Mouse (Mus musculus) granulocyte monocyte progenitor cell, adult 5-6 weeks (primary cell): ENCODE measurements around the gene Il20ra. TPM values are rescaled to one million over a fixed set of nuclear protein-coding genes. Genes with fewer than 3 reads are reported as not detected.
A peak's percentile ranks its signal among the peaks of the same experiment; 100 is the strongest.

Source experiments
- ATAC-seq: replicated peaks from 2 replicates; pipeline ENCODE4 v1.8.0; 2016; ENCODE audit warnings: mild to moderate bottlenecking, moderate TSS enrichment, inconsistent platforms; ENCODE audit not compliant: poor library complexity, severe bottlenecking
- total RNA-seq, 2 experiments: library from RNA; stranded (forward) in 1 of 2; stranded (reverse) in 1 of 2; fragments of 200-712, 200-1000 nt in 1 of 2; fragments of >200 nt in 1 of 2; fragmentation: Nextera tagmentation in 1 of 2; gene quantifications; 2 replicates each; pipeline ENCODE4 v1.2.3; 2014 to 2017

Gene Il20ra
- 0.80 and 1.5 TPM in 2 replicates for total RNA-seq (2014; fragmentation: Nextera tagmentation)
- not detected in 2 replicates for total RNA-seq (2017)

GRCm38 (mm10) chr10:19712421-19712836, at the start of gene Il20ra:
Gene Il20ra, plus strand, starts transcription at chr10:19712570.
- peak; percentile 85 for ATAC-seq

- peak; percentile 72 for ATAC-seq
Observed at GRCm38 (mm10) chr10:19668973-19669372, 43.4 kb upstream of the Il20ra start.

- no peak for ATAC-seq
Observed at GRCm38 (mm10) chr10:19672015-19672414, 40.4 kb upstream of the Il20ra start.

DNA sequence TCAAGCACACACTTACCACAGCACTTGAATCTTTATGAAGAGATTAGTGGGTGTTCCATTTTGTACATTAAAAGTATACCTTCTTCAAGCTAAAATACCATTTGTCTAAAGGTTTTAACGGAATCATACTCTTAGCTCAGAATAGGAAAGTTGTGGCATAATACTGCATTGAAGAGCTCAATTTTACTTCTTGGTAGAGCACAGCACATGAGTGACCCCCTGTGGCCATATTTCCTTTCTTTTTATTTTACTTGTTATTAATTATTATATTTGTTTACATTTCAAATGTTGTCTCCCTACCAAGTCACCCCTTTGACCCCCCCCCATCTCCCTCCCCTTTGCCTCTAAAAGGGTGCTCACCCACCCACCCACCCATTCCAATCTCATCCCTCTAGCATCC, 39.2 kb upstream of the Il20ra start:
- no peak for ATAC-seq

- peak; percentile 52 for ATAC-seq
Observed at GRCm38 (mm10) chr10:19687686-19688085, 24.7 kb upstream of the Il20ra start.

GRCm38 (mm10) chr10:19691287-19691686, 21.1 kb upstream of the Il20ra start:
- no peak for ATAC-seq

GRCm38 (mm10) chr10:19691771-19692170, 20.6 kb upstream of the Il20ra start:
- peak; percentile 85 for ATAC-seq

- no peak for ATAC-seq
Observed at GRCm38 (mm10) chr10:19692332-19692731, 20.0 kb upstream of the Il20ra start.

- ATAC-seq: peak; percentile 63
Observed at GRCm38 (mm10) chr10:19692988-19693387, 19.4 kb upstream of the Il20ra start.

- ATAC-seq: no peak
Observed at GRCm38 (mm10) chr10:19693629-19694028, 18.7 kb upstream of the Il20ra start.

DNA sequence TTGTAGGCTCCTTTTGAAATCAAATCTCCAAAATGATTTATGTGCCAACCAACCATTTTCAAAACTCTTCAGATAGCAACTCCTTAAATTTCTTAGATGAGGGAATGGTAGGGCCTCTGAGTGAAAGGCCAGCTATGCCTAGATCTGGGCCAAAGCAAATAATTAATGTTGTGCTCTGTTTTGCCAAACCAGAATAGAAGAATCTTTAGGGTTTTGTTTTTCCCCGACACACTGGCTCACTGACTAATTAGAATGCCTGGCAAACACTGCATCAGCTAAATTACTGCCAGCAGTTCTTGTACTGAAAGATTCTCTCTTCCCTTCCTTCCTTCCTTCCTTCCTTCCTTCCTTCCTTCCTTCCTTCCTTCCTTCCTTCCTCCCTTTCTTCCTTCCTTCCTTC, 13.0 kb upstream of the Il20ra start:
- ATAC-seq: no peak

DNA sequence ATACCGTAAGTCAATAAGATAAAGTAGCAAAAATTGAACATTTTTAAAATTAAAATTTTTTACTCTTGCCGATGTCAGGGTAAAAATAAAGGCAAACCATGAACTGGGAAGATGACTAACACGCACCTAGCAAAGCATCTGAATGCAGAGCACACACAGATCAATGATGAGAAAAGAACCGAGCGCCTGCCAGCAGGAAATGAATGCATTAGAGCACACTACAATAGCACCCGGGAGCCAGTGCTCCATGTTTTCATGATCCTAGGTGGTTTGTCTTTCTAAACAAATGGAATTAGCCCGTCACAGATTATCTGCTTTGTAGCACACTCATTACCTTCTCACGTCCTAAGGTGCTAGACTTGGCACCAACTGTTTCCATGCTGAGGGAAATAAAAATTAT, 7.9 kb upstream of the Il20ra start:
- no peak for ATAC-seq

GRCm38 (mm10) chr10:19707768-19708167, 4.6 kb upstream of the Il20ra start:
- no peak for ATAC-seq

DNA sequence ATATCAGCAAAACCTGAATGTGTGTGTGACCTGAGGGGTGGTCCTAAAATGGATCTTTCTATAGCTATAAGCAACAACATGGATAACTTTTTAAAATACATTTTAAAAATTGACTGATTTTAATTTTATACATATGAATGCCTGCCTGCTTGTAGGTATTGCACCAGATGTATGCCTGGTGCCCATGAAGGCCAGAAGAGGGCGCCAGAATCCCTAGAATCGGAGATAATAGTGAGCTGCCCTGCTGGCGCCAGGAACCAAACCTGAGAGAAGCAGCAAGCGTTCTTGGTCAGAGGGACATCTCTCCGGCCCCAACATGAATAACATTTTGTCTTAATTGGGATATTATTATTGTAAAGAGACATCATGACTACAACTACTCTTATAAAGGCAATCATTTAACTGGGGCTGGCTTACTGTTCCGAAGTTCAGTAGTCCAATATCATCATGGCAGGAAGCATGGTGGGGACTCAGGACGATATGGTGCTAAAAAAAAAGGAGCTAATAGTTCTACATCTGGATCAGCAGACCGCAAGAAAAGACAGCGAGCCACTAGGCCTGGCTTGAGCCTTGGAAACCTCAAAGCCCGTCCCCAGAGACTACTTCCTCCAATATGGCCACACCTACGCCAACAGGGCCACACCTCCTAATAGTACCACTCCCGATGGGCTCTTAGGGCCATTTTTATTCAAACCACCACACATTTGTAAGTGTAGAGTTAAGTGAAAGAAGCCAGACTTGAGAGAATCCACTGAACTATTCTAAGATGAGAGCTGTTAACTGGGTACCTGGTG, 3.9 kb upstream of the Il20ra start:
- ATAC-seq: peak; percentile 67; the same call in 1 of the 2 replicates

GRCm38 (mm10) chr10:19711020-19711419, 1.4 kb upstream of the Il20ra start:
- no peak for ATAC-seq

DNA sequence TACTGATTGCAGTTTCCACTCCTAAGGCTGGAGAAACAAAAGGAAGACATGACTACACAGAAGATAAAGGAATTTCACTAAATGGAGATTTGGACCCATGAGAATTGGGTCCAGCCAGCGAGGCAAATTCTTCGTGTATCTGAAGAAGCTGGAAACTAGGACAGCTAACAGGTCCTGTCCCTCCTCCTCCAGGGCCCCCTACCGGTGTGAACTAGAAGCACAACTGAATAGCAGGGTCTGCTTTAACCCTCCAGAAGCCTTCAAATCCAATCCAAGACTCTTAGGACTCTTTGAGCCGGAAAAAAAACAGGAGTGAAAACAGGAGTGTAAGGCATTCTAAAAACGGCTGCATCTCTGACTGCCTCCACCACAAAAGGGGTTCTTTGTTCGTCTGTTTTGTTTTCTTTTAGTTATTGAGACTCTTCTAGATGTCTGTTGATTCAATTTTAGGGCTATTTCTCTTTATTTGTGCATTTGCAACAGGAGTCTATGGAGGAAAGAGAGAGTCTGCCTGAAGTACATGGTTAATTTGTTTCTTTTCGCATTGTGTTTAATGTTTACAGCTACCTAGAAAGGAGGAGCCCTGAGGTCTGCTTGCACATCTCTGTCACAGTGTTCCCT, 709 bp upstream of the Il20ra start:
- ATAC-seq: no peak

DNA sequence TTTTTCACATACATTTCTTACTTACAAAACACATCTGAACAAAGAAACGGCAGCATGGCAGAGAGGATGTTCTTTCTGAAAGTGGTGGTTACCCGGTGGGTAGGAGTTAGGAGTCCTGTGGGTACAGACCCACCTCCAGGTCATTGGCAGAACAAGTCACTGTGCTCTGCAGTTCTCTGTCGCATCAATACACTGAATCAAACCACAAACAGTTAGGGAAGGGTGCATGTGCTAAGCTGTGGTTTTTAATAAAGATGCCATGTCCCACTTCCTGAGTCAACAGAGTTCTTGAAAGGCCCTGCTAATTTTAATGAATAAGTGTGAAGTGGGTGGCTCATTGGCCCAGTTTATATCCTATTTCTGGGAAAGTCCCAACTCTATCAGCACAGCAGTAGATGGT, 6.3 kb downstream of the Il20ra start:
- peak; percentile 68 for ATAC-seq

- ATAC-seq: no peak
Observed at GRCm38 (mm10) chr10:19722320-19722719, 9.9 kb downstream of the Il20ra start.

DNA sequence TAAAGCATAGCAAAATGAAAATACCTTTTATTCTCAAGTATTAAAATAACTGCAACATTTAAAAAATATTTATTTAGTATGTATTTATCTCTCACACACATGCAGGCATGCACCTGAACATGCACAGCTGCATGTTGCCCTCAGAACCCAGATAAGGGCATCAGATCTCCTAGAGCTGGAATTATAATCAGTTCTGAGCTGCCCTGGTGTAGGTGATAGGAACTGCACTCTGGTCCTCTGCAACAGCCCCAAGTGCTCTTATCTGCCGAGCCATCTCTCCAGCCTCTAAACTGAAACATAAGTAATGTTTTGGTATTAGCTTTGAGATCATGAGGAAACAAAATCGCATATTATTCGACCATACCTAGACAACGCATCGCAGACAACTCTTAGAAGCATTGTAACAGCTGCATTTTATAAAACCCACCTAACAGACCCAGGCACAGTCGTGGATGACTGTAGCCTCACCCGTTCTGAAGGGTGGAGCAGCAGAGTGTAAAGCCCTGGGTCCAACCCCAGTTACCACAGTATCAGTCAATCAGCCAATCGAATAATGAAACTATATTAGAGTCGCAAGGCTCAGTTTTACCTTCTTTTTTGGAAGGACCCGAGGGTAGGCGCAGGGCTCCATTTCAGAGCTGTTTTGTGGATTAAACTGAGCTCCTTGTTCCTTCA, 11.9 kb downstream of the Il20ra start:
- ATAC-seq: no peak

DNA sequence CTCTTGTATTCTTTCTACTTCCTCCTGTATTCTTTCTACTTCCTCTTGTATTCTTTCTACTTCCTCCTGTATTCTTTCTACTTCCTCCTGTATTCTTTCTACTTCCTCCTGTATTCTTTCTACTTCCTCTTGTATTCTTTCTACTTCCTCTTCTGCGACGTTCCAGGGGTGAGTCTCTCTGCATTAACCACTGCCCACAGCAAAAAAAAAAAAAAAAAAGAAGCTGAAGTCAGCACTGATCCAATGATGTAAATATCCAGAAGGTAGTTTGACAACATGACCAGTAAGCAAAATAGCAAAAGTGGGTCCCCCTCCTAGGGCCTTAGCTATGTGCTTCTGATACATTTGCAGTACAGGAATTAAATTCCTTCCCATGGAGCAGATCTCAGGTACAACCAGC, 26.1 kb downstream of the Il20ra start:
- ATAC-seq: peak; percentile 62

DNA sequence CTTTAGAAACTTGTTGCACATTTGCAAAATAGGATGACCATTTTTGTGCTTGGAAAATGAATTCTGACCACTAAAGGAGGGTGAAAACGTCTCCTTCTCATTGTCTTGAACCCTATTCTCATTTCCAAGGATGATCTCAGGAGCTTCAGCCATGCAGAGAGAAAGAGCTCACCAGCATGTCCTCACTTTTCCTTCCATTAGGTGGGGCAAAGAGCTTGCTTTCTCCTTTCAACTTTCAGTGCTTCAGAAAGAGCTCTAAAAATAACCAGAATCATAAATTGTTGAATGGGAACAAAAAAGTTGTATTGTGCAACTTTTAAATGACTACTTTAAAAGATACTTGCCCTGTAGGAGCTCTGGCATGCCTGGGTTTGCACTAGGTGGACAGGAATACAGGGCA, 33.3 kb downstream of the Il20ra start:
- ATAC-seq: peak; percentile 33; the same call in 1 of the 2 replicates
